Mouse (Mus musculus) intestine, embryonic 16.5 days (tissue): ENCODE measurements around the gene 4931428F04Rik. TPM values are rescaled to one million over a fixed set of nuclear protein-coding genes. Genes with fewer than 3 reads are reported as not detected.

ENCODE experiments used
- ATAC-seq: fragments of 200-750 bp; cut with Nextera tagmentation; 2 replicates; pipeline ENCODE4 v1.8.0; 2017; ENCODE audit warnings: moderate TSS enrichment, moderate library complexity
- H3K27ac ChIP-seq: fragments of 300-500 bp; sonication (generic); 2 replicates; pipeline ENCODE4 v1.5.1; 2014; ENCODE audit warnings: mild to moderate bottlenecking, low read length
- H3K27me3 ChIP-seq: fragments of 300-500 bp; sonication (generic); replicated peaks from 2 replicates; pipeline ENCODE4 v1.6.1; 2014; ENCODE audit warnings: low read length, control low read depth, mixed read lengths; ENCODE audit not compliant: control insufficient read depth, insufficient read depth
- H3K36me3 ChIP-seq: fragments of 300-500 bp; sonication (generic); 2 replicates; pipeline ENCODE4 v1.6.1; 2014; ENCODE audit warnings: low read length, control low read depth; ENCODE audit not compliant: control insufficient read depth, insufficient read depth
- H3K4me1 ChIP-seq: fragments of 300-500 bp; sonication (generic); 2 replicates; pipeline ENCODE4 v1.6.1; 2014; ENCODE audit warnings: low read length, control low read depth, mixed read lengths; ENCODE audit not compliant: control insufficient read depth, insufficient read depth
- H3K4me2 ChIP-seq: fragments of 300-500 bp; sonication (generic); 2 replicates; pipeline ENCODE4 v1.6.1; 2014; ENCODE audit warnings: low read depth, low read length, control low read depth
- H3K4me3 ChIP-seq: fragments of 300-500 bp; sonication (generic); 2 replicates; pipeline ENCODE4 v1.5.1; 2014; ENCODE audit warnings: mild to moderate bottlenecking, low read length
- H3K9ac ChIP-seq: fragments of 300-500 bp; sonication (generic); 2 replicates; pipeline ENCODE4 v1.6.1; 2014; ENCODE audit warnings: low read depth, low read length
- H3K9me3 ChIP-seq: fragments of 300-500 bp; sonication (generic); 2 replicates; pipeline ENCODE4 v1.6.1; 2016; ENCODE audit warnings: low read length, control low read depth; ENCODE audit not compliant: control insufficient read depth
- WGBS: fragments of 180-500 bp; shearing (Covaris S2); extraction: QIAGEN DNeasy Blood & Tissue Kit; methylation state at CpG from one replicate; pipeline ENCODE4 v1.1.7; 2014; 5-methylcytosine and 5-hydroxymethylcytosine counted together
- polyA plus RNA-seq: library from polyadenylated mRNA; unstranded; fragments of >200 nt; fragmentation: Nextera tagmentation; extraction: Ambion mirVana; gene quantifications from 2 replicates; pipeline ENCODE4 v1.2.1, GENCODE M21; 2015

Gene 4931428F04Rik
- polyA plus RNA-seq, 1 experiment from 2014 or later: 6.7 TPM

GRCm38 (mm10) chr8:105325641-105326093 lies 36.0 kb upstream of the 4931428F04Rik start:
- under 1% methylated on average over 12 of the region's 12 CpGs for WGBS
- H3K27me3 ChIP-seq: no peaks in the 10 kb centered on the region

GRCm38 (mm10) chr8:105323183-105323582 lies 33.5 kb upstream of the 4931428F04Rik start:
- Histone ChIP-seq H3K27me3 (no peaks in the 10 kb centered on the region), H3K4me2 (no peak overlapping the region), H3K36me3 (no peaks in the 10 kb centered on the region), H3K4me1 (peaks cover 15% of the 10 kb centered on the region), H3K9me3 (no peaks in the 10 kb centered on the region), H3K4me3 (no peak overlapping the region), H3K9ac (no peak overlapping the region), H3K27ac (no peak overlapping the region)
- WGBS: 86% methylated on average over 4 of the region's 4 CpGs
- ATAC-seq: no peak

More at GRCm38 (mm10) chr8:105325641-105326093, 36.0 kb upstream of the 4931428F04Rik start:
- Histone ChIP-seq H3K4me1 (peaks cover 23% of the 10 kb centered on the region), H3K36me3 (peaks cover 15% of the 10 kb centered on the region), H3K4me2 (peak overlapping the region; percentile 76), H3K9ac (peak overlapping the region; percentile 88), H3K4me3 (peak overlapping the region; percentile 88), H3K9me3 (no peaks in the 10 kb centered on the region), H3K27ac (peak overlapping the region; percentile 72)
- peak; percentile 36 for ATAC-seq

- WGBS: 80% methylated on average over 11 of the region's 11 CpGs
- no peak overlapping the region for H3K9ac ChIP-seq
- no peak overlapping the region for H3K4me3 ChIP-seq
- H3K27me3 ChIP-seq: no peaks in the 10 kb centered on the region
- no peaks in the 10 kb centered on the region for H3K4me1 ChIP-seq
- H3K36me3 ChIP-seq: no peaks in the 10 kb centered on the region
- no peak for ATAC-seq
- no peak overlapping the region for H3K27ac ChIP-seq
- no peaks in the 10 kb centered on the region for H3K9me3 ChIP-seq
- H3K4me2 ChIP-seq: no peak overlapping the region
Observed at GRCm38 (mm10) chr8:105318662-105319190, 29.1 kb upstream of the 4931428F04Rik start.

GRCm38 (mm10) chr8:105317941-105318340 lies 28.3 kb upstream of the 4931428F04Rik start:
- no peaks in the 10 kb centered on the region for H3K36me3 ChIP-seq
- no peaks in the 10 kb centered on the region for H3K4me1 ChIP-seq
- WGBS: 87% methylated on average over 4 of the region's 4 CpGs
- H3K4me3 ChIP-seq: no peak overlapping the region
- H3K27ac ChIP-seq: no peak overlapping the region
- no peak for ATAC-seq
- H3K27me3 ChIP-seq: no peaks in the 10 kb centered on the region
- no peak overlapping the region for H3K4me2 ChIP-seq
- H3K9ac ChIP-seq: no peak overlapping the region
- no peaks in the 10 kb centered on the region for H3K9me3 ChIP-seq

GRCm38 (mm10) chr8:105315073-105315769 lies 25.6 kb upstream of the 4931428F04Rik start:
- H3K9ac ChIP-seq: no peak overlapping the region
- WGBS: 89% methylated on average over 18 of the region's 18 CpGs
- H3K4me3 ChIP-seq: no peak overlapping the region
- H3K4me2 ChIP-seq: no peak overlapping the region
- no peak overlapping the region for H3K27ac ChIP-seq
- no peak for ATAC-seq
- no peaks in the 10 kb centered on the region for H3K36me3 ChIP-seq
- H3K4me1 ChIP-seq: no peaks in the 10 kb centered on the region
- H3K27me3 ChIP-seq: no peaks in the 10 kb centered on the region
- H3K9me3 ChIP-seq: no peaks in the 10 kb centered on the region

GRCm38 (mm10) chr8:105313622-105314402 lies 24.1 kb upstream of the 4931428F04Rik start:
- ATAC-seq: no peak
- Histone ChIP-seq H3K9ac (no peak overlapping the region), H3K4me1 (no peaks in the 10 kb centered on the region), H3K27me3 (no peaks in the 10 kb centered on the region), H3K4me3 (no peak overlapping the region), H3K27ac (no peak overlapping the region), H3K9me3 (no peaks in the 10 kb centered on the region), H3K4me2 (no peak overlapping the region), H3K36me3 (peaks cover 3% of the 10 kb centered on the region; the same call in 1 of the 2 replicates)
- WGBS: 81% methylated on average over 9 of the region's 9 CpGs

- Histone ChIP-seq H3K36me3 (peaks cover 4% of the 10 kb centered on the region; the same call in 1 of the 2 replicates), H3K27me3 (no peaks in the 10 kb centered on the region), H3K27ac (no peak overlapping the region), H3K9ac (no peak overlapping the region), H3K4me3 (no peak overlapping the region), H3K4me2 (no peak overlapping the region), H3K4me1 (no peaks in the 10 kb centered on the region), H3K9me3 (no peaks in the 10 kb centered on the region)
- WGBS: 91% methylated on average over 8 of the region's 8 CpGs
- ATAC-seq: no peak
Observed at GRCm38 (mm10) chr8:105312891-105313481, 23.3 kb upstream of the 4931428F04Rik start.

GRCm38 (mm10) chr8:105311718-105312117 lies 22.1 kb upstream of the 4931428F04Rik start:
- Histone ChIP-seq H3K4me3 (no peak overlapping the region), H3K9ac (no peak overlapping the region), H3K4me2 (no peak overlapping the region), H3K4me1 (no peaks in the 10 kb centered on the region), H3K36me3 (peaks cover 9% of the 10 kb centered on the region; the same call in 1 of the 2 replicates), H3K27ac (no peak overlapping the region), H3K27me3 (no peaks in the 10 kb centered on the region), H3K9me3 (no peaks in the 10 kb centered on the region)
- 88% methylated on average over 1 of the region's 1 CpGs for WGBS
- no peak for ATAC-seq

- Histone ChIP-seq H3K9ac (no peak overlapping the region), H3K27ac (no peak overlapping the region), H3K36me3 (peaks cover 9% of the 10 kb centered on the region; the same call in 1 of the 2 replicates)
Observed at GRCm38 (mm10) chr8:105310118-105310517, 20.5 kb upstream of the 4931428F04Rik start.

More at GRCm38 (mm10) chr8:105310118-105310517, 20.5 kb upstream of the 4931428F04Rik start:
- H3K27me3 ChIP-seq: no peaks in the 10 kb centered on the region
- peaks cover 6% of the 10 kb centered on the region; the same call in 1 of the 2 replicates for H3K4me1 ChIP-seq
- H3K9me3 ChIP-seq: no peaks in the 10 kb centered on the region
- no peak overlapping the region for H3K4me3 ChIP-seq
- no peak for ATAC-seq
- H3K4me2 ChIP-seq: no peak overlapping the region
- WGBS: 83% methylated on average over 8 of the region's 8 CpGs
